Mouse (Mus musculus) liver, embryonic 11.5 days (tissue): ENCODE measurements around the gene Lekr1. TPM values are rescaled to one million over a fixed set of nuclear protein-coding genes. Genes with fewer than 3 reads are reported as not detected.

ENCODE experiments used
- ATAC-seq: fragments of 200-750 bp; cut with Nextera tagmentation; replicated peaks from 2 replicates; pipeline ENCODE4 v1.8.0; 2017; ENCODE audit warnings: moderate number of reproducible peaks, mild to moderate bottlenecking, moderate TSS enrichment, moderate library complexity; ENCODE audit not compliant: low FRiP score
- DNase-seq: peaks from one replicate; pipeline ENCODE4 v3.0.0-alpha.2; 2017; ENCODE audit warnings: low spot score
- H3K27ac ChIP-seq: fragments of 300-500 bp; sonication (generic); 2 replicates; pipeline ENCODE4 v1.5.1; 2014; ENCODE audit warnings: mild to moderate bottlenecking, low read depth, low read length, control low read depth
- H3K27me3 ChIP-seq: fragments of 300-500 bp; sonication (generic); replicated peaks from 2 replicates; pipeline ENCODE4 v1.6.1; 2014; ENCODE audit warnings: low read length, mixed read lengths; ENCODE audit not compliant: control insufficient read depth, insufficient read depth
- H3K36me3 ChIP-seq: fragments of 300-500 bp; sonication (generic); 2 replicates; pipeline ENCODE4 v1.6.1; 2014; ENCODE audit warnings: mild to moderate bottlenecking, low read length, moderate library complexity, mixed read lengths; ENCODE audit not compliant: control insufficient read depth, insufficient read depth
- H3K4me1 ChIP-seq: fragments of 300-500 bp; sonication (generic); replicated peaks from 2 replicates; pipeline ENCODE4 v1.6.1; 2014; ENCODE audit warnings: low read length, mixed read lengths; ENCODE audit not compliant: control insufficient read depth, insufficient read depth
- H3K4me2 ChIP-seq: fragments of 300-500 bp; sonication (generic); 2 replicates; pipeline ENCODE4 v1.6.1; 2014; ENCODE audit warnings: mild to moderate bottlenecking, control low read depth, moderate library complexity
- H3K4me3 ChIP-seq: fragments of 300-500 bp; sonication (generic); 2 replicates; pipeline ENCODE4 v1.5.1; 2014; ENCODE audit warnings: low read depth, low read length, control low read depth
- H3K9ac ChIP-seq: fragments of 300-500 bp; sonication (generic); 2 replicates; pipeline ENCODE4 v1.6.1; 2014; ENCODE audit warnings: low read depth, low read length, control low read depth
- H3K9me3 ChIP-seq: fragments of 300-500 bp; sonication (generic); 2 replicates; pipeline ENCODE4 v1.6.1; 2016; ENCODE audit warnings: low read length, inconsistent platforms, mixed read lengths; ENCODE audit not compliant: control insufficient read depth
- WGBS: fragments of 180-500 bp; shearing (Covaris S2); extraction: QIAGEN DNeasy Blood & Tissue Kit; methylation state at CpG from one replicate; pipeline ENCODE4 v1.1.7; 2014; 5-methylcytosine and 5-hydroxymethylcytosine counted together
- microRNA-seq: library from miRNA; unstranded; fragments of <30 nt; microRNA quantifications from one replicate; pipeline ENCODE4, GENCODE M21; 2017; ENCODE audit warnings: borderline number of aligned reads
- polyA plus RNA-seq: library from polyadenylated mRNA; unstranded; fragments of >200 nt; fragmentation: Nextera tagmentation; extraction: Ambion mirVana; gene quantifications from 2 replicates; pipeline ENCODE4 v1.2.1, GENCODE M21; 2014

The Lekr1 gene
- polyA plus RNA-seq, 1 experiment from 2014 or later = 3.7 TPM

DNA sequence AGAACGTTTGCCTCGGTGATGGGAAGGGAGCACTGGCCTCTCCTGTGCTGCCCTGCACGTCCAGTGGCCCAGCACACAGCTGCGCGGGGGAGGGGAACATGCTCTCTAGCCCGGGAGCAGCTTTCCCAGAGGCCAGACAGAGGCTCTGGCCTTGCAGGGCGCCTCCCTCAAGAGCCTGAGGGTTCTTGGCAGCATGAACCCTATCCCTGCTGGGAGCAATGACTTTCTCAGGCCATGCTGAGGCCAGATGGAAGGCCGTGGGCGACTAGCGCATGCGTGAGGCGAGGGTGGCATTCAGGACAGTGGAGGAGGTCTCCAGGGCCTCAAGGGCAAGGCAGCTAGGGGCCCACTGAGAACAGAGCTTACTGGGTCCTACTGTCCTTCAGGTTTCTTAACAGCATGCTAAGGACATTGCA, 205.2 kb downstream of the Lekr1 start:
- Histone ChIP-seq H3K27me3 (no peaks in the 10 kb centered on the region), H3K36me3 (no peaks in the 10 kb centered on the region), H3K4me1 (peaks cover 4% of the 10 kb centered on the region; the same call in 1 of the 2 replicates), H3K9ac (0 out of 2 replicates have a peak overlapping the region, but pooled peaks have one; percentile 30), H3K27ac (no peak overlapping the region; the same call in 1 of the 2 replicates), H3K4me2 (peak overlapping the region; percentile 25), H3K9me3 (no peaks in the 10 kb centered on the region), H3K4me3 (no peak overlapping the region)
- DNase-seq (peak; percentile 53), ATAC-seq (peak; percentile 49)
- 23% methylated on average over 12 of the region's 12 CpGs for WGBS

DNA sequence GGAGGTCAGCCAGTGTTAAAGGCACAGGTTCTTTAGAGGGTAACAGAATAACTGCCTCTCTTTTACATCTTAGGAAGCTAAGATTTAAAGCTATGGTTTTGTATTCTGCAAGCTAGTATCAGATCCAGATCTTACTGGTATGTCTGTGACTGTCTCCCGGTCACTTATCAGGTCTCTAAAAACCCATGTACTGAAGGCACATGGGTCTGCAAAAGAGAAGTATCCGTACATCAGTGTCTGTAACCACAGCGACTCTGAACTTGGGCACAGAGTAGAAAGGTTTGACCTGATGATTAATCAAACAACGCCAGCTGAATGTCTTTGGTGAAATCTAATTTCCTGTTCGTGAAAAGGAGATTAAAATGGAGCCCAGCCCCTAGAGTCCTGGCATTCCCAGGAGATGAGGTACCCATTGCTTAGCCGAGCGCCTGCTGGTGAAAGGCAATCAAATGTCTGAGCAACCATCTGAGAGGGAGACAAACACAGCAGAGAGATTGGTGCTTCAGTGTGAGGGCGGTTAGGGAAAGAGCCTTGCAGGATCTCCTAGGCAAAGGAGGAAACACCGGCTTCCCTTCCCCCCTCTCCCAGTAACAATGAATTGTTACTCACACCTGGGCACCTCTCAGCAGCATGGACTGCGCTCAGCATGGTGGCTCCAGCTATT, 205.7 kb downstream of the Lekr1 start:
- Histone ChIP-seq H3K36me3 (no peaks in the 10 kb centered on the region), H3K27me3 (no peaks in the 10 kb centered on the region), H3K9ac (no peak overlapping the region), H3K4me1 (peaks cover 4% of the 10 kb centered on the region; the same call in 1 of the 2 replicates), H3K4me3 (no peak overlapping the region), H3K27ac (no peak overlapping the region; the same call in 1 of the 2 replicates), H3K9me3 (no peaks in the 10 kb centered on the region), H3K4me2 (no peak overlapping the region)
- DNase-seq (no peak), ATAC-seq (no peak)
- 38% methylated on average over 10 of the region's 10 CpGs for WGBS

DNA sequence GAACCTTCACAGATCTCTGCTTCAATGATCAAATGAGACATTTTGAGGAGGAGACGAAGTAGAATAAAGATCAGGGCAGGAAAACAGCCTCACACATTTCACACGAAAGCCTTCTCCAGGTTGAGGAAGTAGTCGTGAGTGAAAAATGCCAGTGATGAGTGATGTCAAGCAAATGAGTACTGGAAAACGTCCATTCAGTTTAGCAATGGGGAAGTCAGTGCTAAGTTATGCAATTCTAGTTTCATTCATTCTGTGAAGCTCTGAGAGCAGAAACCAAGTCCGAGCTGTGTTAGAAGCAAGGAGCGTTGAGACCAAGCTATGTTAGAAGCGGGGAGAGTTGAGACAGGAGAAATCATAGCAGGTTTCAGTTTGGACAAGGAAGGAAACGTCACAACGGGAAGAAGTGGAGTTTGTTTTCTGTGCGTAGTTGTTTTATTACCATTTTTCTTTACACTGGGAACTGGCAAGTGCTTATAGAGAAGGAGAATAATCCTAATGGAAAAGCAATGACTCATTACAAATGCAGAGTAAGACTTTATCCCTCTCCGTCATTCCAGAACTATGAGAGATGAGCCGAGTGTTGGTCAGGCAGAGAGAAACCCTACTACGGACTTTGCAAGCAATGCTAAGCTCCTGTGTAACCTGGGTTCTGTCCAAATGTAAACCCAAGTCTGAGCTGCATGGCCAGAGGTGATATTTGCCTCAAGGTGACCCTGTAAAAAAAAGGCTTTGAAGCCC, 207.2 kb downstream of the Lekr1 start:
- ATAC-seq = no peak
- Histone ChIP-seq H3K4me2 (no peak overlapping the region), H3K9ac (no peak overlapping the region), H3K4me1 (peaks cover 4% of the 10 kb centered on the region; the same call in 1 of the 2 replicates), H3K27ac (no peak overlapping the region), H3K27me3 (no peaks in the 10 kb centered on the region), H3K4me3 (no peak overlapping the region), H3K9me3 (no peaks in the 10 kb centered on the region), H3K36me3 (no peaks in the 10 kb centered on the region)
- WGBS = 59% methylated on average over 13 of the region's 13 CpGs
- no peak for DNase-seq

Small RNA genes within 50 kb of the gene (microRNA-seq; reads per million reads assigned to microRNA genes)
- 1.1 reads per million for gene Mir8120

Other genes with a start within 250 kb of the Lekr1 start
- 18.0 and 20.9 TPM in 2 replicates for gene Tiparp, start 137.8 kb upstream of the Lekr1 start, polyA plus RNA-seq